Mouse (Mus musculus): ENCODE results near the gene Cyp2w1.

Gene Cyp2w1

DNA sequence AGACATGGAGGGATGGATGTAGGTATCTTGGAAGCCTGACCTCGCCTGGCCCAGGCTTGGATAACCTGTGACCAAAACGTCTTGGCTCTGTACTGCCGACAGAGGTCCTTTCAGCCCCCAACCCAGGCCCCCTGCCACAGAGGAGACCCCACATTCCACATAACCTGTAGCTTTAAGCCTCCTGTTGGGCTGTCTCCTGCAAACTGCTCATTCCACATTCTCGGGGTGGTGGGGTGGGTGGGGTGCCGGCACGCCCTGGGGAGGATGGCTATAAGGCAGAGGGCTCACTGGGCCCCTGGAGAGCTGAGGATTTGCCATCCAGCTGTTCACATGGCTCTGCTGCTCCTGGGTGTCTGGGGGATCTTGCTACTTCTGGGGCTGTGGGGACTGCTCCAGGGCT, at the start of gene Cyp2w1:
Gene Cyp2w1, plus strand, starts transcription at position 301 of the 400 bp plus-strand sequence.
- no peak for DNase-seq (ENCODE audit: low spot score)

DNA sequence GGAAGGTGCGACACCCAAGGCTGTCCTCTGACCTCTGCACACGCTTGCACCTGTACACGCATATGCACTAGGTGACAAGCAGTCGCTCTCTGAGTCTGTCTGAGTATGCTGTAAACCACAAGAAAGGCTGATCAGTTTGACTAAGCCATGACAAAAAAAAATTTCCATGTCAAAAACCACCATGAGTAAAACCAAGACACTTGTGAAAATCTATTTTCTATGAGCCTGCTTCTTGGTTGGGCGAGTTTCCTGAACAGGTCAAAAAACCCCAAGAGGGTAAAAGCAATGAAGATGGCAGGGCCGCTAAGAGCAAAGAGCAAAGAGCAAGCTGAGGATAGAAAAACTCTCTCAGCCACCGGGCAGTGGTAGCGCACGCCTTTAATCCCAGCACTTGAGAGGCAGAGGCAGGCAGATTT, 48.8 kb upstream of the Cyp2w1 start:
- DNase-seq (ENCODE audit: low spot score) = no peak

DNA sequence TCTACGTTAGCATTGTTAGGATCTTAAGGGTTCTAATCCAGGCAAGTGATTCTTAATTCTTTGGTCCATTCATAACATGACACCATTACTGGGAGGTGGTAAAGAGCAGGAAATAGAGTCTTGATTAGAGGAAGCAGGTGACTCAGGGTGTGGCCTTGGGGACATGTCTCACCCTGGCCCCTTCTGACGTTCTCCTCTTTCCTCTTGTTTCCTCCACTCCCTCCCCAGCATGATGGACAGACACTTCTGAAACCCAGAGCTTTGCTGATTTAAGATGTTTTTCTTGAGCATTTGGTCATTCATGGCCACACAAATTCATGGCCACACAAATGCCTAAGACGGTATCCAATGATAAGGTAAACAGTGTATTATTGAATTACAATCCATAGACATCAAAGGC, 42.5 kb upstream of the Cyp2w1 start:
- no peak for DNase-seq (ENCODE audit: low spot score)

DNA sequence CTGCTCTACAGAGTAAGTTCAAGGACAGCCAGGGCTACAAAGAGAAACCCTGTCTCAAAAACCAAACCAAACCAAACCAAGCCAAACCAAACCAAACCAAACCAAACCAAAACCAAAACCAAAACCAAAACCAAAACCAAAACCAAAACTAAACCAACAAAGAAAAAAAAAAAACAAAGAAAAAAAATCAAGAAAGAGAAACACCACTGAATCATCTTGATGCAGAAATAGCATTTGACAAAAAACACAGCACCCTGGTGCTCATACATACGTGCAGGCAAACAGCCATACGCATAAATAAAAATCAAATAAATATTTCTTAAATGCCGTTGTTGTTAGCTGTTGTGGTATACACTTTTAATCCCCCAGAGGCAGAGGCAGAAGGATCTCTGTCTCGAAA, 41.9 kb upstream of the Cyp2w1 start:
- no peak for DNase-seq (ENCODE audit: low spot score)

DNA sequence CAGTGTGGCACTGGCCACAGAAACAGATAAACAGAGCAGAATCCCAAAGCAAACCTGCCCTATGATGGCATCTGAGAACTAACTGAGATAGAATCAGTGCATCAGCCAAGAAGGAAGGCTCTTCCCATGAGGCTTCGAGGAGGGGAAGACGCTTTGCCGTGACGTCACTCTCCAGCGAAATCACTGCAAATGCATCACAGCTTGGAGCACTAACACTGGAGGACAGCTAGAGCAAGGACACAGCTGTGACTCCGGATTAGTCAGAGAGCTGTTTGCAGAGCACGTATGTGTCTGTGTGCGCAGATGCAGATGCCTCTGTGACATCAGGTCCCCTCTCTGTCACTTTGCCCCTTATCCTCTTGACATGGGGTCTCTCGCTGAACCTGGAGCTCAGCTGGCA, 40.6 kb upstream of the Cyp2w1 start:
- DNase-seq (ENCODE audit: low spot score) = no peak

DNA sequence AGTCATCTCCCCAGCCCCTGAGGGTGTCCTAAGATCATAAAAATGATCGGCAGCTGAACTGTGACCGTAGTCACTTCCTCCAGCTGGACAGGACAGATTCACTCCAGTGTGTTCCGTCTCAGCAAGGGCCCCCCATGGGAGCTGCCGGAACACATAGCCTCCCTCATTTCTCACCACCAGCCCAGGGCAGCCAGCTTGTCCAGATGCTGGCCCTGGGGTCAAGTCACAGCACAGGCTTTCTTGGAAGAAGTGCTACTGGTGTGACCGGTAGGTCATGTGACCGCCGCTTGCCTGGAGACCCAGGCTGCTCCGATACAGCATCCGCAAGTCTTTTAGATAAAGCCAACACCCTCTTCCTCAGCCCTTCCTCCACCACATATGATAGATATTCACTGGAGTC, 38.9 kb upstream of the Cyp2w1 start:
- no peak for DNase-seq (ENCODE audit: low spot score)

DNA sequence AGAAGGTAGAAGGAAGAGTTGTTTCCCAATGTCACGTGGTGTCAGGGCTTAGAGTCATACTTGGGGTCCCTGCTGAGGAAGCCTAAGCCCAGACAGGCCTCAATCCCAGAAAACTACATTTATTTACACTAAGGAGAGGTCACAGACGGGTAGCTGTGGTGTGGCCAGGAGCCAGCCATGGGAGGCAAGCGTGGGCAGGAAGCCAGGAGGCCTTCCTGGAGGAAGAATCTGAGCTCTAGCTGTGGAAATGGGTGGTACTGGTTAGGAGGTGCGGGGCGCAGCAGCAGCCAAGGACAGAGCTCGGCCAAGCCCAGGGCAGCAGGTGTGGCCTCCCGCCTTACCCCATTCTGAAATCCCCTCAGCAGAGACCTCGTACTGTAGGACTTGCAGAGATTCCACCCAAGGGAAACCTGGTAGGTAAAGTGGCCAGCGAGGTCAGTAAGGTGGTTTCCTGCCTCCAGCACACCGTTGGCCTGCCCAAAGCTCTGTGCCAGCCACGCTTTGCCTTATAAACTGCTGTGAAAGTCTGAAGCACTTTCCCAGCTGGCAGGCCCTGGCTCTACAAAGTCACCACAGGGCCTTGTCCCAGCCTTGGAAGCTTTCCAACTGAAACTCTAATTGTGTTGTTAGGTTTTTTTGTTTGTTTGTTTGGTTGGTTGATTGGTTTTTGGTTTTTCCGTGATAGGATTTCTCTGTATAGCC, 37.3 kb upstream of the Cyp2w1 start:
- no peak for DNase-seq (ENCODE audit: low spot score)

DNA sequence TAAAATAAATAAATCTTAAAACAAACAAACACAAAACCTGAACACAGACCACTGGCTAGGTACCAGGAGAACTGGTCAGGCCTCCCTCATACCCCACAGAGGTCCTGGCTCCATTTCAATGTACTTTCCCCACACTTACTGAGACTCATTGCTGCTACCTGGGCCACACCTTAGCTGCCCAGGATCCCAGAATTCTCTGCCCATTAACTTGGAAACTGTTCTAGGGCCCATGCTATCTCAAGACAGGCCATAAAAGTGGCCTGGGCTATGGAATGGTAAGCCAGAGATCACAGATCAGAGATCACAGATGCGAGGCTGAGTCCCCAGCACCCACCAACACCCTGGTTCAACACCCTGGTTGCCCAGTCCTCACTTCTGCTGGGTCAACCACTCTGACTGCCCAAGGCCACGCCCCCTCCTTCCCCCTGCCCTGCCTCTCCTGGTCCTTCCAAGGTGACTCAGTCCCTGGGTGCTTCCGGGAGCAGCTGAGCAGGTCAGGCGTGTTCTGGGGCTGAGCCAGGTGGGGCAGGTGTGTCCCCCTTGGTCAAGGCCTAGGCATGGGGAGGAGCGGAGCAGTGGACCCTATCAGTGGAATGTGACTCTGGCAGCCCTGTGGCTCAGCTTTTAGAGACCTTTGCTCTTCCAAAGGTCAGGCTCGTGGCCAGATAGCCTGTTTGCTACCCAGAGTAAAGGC, 35.3 kb upstream of the Cyp2w1 start:
- DNase-seq (ENCODE audit: low spot score) = no peak

DNA sequence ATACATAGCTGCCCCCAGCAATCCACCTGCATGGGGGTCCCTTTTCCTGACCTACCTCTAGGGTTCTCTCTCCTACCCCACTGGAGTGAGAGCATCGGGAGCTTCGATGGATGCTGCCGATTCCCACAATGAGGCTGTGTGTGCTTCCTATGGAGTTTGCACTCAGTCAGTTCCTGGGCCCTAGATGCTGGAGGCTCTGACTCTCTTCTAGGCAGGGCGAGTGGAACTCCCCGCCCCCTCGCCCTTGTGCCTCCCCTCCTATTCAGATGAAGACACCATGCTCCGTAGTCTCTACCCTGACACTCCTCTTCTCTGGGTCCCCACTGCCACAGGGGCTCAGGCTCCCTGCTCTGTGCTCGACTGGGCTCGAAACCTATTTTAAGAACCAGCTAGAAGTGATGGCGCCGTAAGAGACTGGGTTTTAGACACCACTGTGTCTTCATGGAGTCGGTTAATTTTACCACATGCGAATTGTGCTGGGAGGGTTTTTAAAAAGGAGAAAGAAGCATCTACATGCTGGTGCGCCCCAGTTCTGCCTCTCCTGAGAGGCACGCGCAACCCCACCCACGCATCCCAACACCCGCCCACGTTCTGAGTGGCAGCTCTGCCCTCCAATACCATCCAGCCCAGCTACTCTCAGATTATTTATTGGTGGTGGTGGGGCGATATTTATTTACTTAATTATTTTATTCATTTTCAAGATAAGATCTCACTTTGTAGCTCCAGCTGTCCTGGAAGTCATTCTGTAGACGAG, 34.5 kb upstream of the Cyp2w1 start:
- DNase-seq (ENCODE audit: low spot score) = no peak

DNA sequence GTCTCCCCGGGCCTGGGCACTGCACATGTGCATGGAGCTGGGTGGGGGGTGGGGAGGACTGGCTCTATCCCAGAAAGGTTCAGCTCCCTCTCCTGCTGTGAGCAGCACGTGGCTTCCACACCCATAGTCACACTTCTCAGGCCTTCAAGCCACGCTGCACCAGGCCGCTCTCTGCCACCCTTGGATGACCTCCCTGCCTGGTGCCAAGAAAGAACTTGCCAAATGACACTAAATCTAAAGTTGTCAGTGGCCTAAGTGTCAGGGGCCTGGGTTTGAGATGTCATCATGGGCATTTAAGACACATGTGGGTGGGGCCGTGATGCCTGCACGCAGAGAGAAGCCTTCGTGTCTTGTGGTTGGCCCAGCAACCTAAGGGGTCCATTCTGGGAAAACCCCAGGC, 32.0 kb upstream of the Cyp2w1 start:
- no peak for DNase-seq (ENCODE audit: low spot score)

DNA sequence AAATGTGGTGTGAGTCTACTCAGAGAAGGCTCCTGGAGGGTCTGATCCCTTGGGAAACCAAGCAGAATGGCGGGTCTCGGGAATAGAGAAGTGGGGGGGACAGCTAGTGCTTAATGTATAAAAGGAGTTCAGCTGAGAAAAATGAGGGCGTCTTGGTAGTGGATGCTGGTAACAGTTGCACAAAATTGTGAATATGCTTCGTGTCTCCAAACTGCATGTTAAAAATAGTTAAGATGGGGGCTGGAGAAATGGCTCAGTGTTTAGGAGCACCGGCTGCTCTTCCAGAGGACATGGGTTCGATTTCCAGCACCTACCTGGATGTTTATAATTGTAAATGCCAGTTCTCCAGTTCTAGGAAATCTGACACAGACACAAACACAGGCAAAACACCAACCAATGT, 31.1 kb upstream of the Cyp2w1 start:
- no peak for DNase-seq (ENCODE audit: low spot score)

DNA sequence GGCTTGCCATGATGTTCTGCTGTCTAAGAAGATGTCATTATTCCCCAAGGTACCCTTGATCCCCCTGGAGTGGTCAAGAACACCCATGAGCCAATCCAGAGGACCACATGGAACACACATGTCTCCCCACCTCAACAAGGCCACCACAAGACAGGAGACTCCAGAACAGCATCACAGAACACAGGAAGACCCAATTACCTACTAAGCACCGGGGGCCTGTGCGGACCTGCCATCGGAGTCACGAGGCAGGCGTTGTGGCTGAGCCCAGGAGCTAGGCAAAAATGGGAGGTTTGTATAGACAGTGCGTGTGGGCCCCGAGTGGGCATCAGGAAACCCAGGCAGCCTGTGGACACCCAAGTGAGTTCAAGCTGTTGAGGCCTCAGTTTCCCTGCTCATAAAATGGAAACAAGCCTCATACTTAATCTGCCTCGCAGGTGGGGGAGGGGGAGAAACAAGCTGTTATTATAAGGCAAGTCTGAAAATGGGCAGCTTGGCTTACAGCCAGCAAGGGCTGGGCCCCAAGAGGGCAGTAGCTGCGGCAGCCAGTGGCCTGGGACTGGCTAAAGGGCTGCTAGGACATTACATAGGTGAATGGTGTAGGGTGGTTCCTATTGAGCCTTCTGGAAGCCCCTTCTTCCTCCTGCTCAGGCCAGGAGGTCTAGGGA, 29.0 kb upstream of the Cyp2w1 start:
- DNase-seq (ENCODE audit: low spot score) = no peak

DNA sequence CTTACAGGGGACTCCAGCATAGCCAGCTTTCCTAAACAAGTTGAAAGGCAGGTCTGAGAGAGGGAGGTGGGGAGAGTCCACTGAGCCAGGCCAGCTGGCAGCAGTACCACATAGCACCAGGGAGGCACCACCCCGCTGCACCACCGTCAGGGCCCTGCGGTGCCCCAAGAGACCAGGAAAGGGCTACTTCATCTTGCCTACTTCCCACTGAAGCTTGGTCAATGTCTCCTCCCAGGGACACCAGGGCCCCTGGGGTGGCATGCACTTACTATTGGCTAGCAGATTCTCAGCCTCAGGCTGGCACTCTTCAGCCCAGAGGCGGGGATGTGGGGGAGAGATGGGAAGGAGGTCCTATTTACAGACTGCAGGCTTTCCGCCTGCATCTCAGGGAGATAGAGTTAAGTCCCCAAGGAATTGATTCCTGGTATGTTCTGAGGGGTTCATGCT, 28.3 kb upstream of the Cyp2w1 start:
- peak; percentile 29 for DNase-seq (ENCODE audit: low spot score)

DNA sequence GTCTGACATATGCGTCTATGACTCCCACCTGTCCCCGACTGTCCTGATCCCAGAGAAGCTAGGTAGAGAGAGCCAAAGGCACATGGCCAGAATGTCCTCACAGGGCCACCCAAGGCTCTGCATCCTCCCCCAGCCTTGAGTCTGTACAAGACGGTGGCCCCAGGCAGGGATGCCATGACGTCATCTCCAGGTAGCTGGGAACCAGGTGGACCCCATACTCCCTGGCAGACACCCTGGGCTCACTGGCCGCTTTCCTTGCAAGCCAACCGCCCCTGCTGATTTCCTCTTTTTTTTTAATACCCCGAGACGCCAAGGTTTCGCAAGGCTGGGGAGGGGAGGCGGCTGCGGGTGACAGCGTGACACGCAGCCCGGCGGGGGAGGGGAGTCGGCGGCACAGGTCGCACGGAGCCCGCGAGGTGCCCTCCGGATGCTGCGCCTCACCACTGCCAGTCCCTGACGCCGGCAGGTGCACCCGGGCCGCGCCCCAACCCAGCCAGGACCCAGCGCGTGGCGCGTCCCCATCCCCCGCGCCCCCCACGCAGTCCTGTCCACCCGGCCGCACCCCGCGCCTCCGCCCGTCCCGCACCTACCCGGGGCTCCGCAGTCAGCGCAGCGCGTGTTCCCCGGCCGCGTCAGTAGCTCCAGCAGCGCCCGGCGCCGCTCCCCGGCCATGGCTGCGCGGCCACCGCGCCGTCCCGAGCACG, 27.6 kb upstream of the Cyp2w1 start:
- peak; percentile 16 for DNase-seq (ENCODE audit: low spot score)

DNA sequence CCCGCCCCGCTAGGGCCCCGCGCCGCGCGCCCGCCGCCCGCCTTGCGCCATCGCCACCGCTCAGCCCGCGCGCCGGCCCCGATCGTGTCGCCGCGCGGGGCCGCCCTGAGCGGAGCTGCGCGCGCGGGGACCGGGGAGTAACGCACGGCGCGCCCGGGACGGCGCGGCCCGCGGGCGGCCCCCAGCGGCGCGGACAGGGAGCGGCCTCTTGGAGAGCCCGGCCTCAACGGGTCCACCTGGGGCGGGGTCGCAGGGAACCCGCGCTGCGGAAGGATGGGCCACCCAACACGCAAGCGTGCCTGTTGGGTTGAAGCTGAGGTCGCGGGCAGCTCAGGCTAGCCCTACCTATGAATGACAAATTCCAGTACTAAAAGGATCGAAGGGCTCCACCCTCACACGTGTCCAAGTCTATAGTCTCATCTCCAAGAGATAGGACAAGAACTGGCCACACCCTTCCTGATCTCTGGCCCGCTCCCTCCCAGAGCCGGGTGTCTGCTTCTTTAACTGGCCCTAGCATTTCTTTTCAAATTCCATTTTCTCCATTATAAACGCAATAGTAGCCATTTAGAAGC, 26.9 kb upstream of the Cyp2w1 start, which contains the start of gene Adap1:
Gene Adap1, minus strand, starts transcription at position 228 of the 572 bp plus-strand sequence.
- DNase-seq (ENCODE audit: low spot score) = peak; percentile 74

DNA sequence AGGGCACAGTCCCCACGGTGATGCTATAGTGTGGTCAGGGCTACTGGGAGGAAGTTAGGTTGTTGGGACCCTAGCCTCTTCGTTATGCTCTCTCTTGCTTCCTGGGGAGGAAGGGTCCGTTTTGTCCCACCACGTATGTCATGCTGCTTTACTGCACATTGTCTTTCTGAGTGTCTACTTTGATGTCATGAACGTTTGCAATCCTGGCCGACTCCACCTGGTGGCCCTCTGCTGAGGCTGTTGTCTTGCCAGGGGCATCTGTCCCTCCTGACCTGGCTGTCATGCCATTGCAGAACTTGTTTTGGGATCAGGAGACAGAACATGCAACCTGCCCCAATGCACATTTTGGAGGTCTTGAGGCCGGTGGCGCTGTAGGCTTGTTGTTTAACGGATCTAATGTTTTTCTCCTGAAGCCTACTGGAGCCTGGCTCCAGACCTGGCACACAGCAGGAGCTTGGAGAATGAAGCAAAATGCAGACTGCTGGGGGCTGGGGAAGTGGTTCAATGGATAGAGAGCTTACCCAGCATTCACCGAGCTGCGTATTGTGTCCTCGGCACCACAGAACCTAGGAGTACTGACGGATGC, 26.2 kb upstream of the Cyp2w1 start:
- no peak for DNase-seq (ENCODE audit: low spot score)

DNA sequence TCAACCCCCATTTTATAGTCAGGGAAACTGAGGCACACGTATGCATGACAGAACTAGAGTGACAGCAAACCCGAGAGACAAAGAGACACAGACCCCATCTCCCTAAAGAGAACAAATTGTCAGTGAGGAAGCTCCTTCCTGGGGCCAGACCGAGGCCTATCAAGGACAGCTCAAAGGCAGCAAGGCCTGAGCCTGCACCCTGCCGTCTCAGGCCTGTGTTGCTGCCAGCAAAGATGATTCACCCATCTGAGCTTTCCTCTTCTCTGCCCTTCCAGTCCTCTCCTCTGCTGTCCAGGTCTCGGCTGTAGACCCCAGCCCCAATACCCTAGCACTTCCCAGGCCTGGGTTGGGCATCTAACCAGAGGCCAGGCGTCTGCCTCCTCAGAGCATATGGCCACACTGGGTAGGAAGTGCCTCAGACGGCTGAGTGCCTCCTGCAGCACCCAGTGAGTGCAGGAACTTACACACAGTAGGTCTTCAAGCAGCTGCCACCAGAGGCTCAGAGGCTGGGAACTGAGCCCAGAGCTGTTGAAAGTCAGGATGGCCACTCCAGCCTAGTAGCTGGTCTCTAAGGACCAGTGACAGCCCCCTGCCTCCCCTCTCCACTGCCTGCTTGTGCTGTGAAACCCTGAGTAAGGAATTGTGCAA, 25.3 kb upstream of the Cyp2w1 start:
- no peak for DNase-seq (ENCODE audit: low spot score)

DNA sequence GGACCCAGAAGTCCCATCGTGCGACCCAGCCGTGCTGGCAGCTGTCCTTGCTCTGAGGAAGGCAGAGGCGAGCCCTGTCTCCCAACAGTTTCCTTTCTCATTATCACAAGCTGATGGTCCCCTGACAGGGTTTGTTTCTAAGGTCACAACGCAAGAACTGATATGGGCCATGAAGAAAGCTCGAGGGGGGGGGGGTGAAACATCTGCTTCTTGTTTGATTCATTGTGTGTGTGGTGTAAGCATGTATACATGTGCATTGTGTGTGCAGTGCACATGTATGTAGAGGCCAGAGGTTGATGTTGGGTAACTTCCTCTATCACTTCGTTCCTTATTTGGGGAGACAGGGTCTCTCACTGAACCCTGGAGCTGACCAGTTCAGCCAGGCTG, 24.8 kb upstream of the Cyp2w1 start:
- DNase-seq (ENCODE audit: low spot score) = no peak

DNA sequence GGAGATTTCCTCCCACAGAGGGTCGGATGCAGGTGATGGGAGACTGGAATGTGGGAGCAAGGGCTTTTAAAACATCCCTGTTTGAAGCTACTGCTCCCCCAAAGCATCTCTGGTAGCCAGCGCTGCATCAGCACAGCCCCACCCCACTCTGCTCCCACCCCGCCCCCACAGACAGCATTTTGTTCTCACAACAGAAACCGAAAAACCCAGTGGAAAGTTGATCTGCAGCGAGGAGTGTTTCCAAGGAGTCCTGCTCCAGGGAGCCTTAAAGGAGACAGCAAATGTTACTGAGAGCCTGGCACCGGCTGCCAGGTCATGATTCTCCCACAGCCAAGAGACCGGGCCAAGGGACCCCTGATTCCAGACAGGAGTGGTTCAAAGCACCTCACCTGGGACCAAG, 21.7 kb upstream of the Cyp2w1 start:
- no peak for DNase-seq (ENCODE audit: low spot score)

DNA sequence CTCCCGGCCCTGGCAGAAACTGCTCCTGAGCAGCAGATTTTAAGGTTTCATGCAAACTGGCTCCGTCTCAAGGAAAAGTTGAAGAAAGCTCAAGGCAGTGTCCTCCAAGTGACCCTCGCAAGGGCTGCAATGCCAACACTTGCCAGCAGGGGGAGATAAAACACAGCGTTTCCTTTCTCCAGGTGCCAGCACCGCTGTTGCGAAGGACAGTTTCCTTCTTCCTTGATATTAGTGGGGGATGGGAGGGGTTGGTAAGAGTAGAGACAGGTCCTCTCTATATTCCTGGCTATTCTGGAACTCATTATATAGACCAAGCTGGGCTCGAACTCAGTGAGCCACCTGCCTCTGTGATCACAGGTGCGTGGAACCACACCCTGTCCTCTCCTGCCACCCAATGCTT, 20.7 kb upstream of the Cyp2w1 start:
- peak; percentile 89 for DNase-seq (ENCODE audit: low spot score)
